Mouse (Mus musculus) hindbrain, embryonic 14.5 days (tissue): ENCODE results near the gene Nop53. TPM values are rescaled to one million over a fixed set of nuclear protein-coding genes. Genes with fewer than 3 reads are reported as not detected.

Experiments used
- ATAC-seq: fragments of 200-750 bp; cut with Nextera tagmentation; 2 replicates; pipeline ENCODE4 v1.8.0; 2017; ENCODE audit warnings: moderate number of reproducible peaks, mild to moderate bottlenecking, moderate TSS enrichment, moderate library complexity; ENCODE audit not compliant: low FRiP score
- DNase-seq: peaks from one replicate; pipeline ENCODE4 v3.0.0-alpha.2; 2015; ENCODE audit warnings: low spot score
- H3K27ac ChIP-seq: fragments of 300-500 bp; sonication (generic); 2 replicates; pipeline ENCODE4 v1.5.1; 2014; ENCODE audit warnings: mild to moderate bottlenecking, moderate library complexity
- H3K27me3 ChIP-seq: fragments of 300-500 bp; sonication (generic); 2 replicates; pipeline ENCODE4 v1.6.1; 2014; ENCODE audit warnings: mild to moderate bottlenecking, low read length, mixed read lengths; ENCODE audit not compliant: control insufficient read depth, insufficient read depth
- H3K36me3 ChIP-seq: fragments of 300-500 bp; sonication (generic); replicated peaks from 2 replicates; pipeline ENCODE4 v1.6.1; 2014; ENCODE audit not compliant: control insufficient read depth, insufficient read depth
- H3K4me1 ChIP-seq: fragments of 300-500 bp; sonication (generic); replicated peaks from 2 replicates; pipeline ENCODE4 v1.6.1; 2014; ENCODE audit warnings: antibody characterized with exemption, low read length, mixed read lengths; ENCODE audit not compliant: control insufficient read depth, insufficient read depth
- H3K4me2 ChIP-seq: fragments of 300-500 bp; sonication (generic); replicated peaks from 2 replicates; pipeline ENCODE4 v1.6.1; 2014; ENCODE audit warnings: mild to moderate bottlenecking, moderate library complexity
- H3K4me3 ChIP-seq: fragments of 300-500 bp; sonication (generic); replicated peaks from 2 replicates; pipeline ENCODE4 v1.5.1; 2014; ENCODE audit warnings: mild to moderate bottlenecking, low read length
- H3K9ac ChIP-seq: fragments of 300-500 bp; sonication (generic); 2 replicates; pipeline ENCODE4 v1.6.1; 2014
- H3K9me3 ChIP-seq: fragments of 300-500 bp; sonication (generic); 2 replicates; pipeline ENCODE4 v1.6.1; 2016; ENCODE audit warnings: low read length; ENCODE audit not compliant: control insufficient read depth
- WGBS: fragments of 180-500 bp; shearing (Covaris S2); extraction: QIAGEN DNeasy Blood & Tissue Kit; methylation state at CpG from one replicate; pipeline ENCODE4 v1.1.7; 2014; 5-methylcytosine and 5-hydroxymethylcytosine counted together
- polyA plus RNA-seq: library from polyadenylated mRNA; unstranded; fragments of >200 nt; fragmentation: Nextera tagmentation; extraction: Ambion mirVana; gene quantifications from 2 replicates; pipeline ENCODE4 v1.2.1, GENCODE M21; 2014

Nop53 gene
- polyA plus RNA-seq, 1 experiment from 2014 or later: 114 TPM

GRCm38 (mm10) chr7:15905861-15906260 is 40.0 kb downstream of the Nop53 start:
- Histone ChIP-seq H3K4me1 (no peaks in the 10 kb centered on the region), H3K27ac (no peak overlapping the region), H3K27me3 (no peaks in the 10 kb centered on the region), H3K36me3 (no peaks in the 10 kb centered on the region), H3K4me3 (no peak overlapping the region), H3K4me2 (no peak overlapping the region), H3K9ac (no peak overlapping the region), H3K9me3 (no peaks in the 10 kb centered on the region)
- DNase-seq (no peak), ATAC-seq (no peak)
- WGBS: 76% methylated on average over 7 of the region's 7 CpGs

- H3K4me3 ChIP-seq: no peak overlapping the region
- H3K36me3 ChIP-seq: no peaks in the 10 kb centered on the region
- DNase-seq (no peak), ATAC-seq (no peak)
- no peaks in the 10 kb centered on the region for H3K27me3 ChIP-seq
- 80% methylated on average over 9 of the region's 9 CpGs for WGBS
- H3K4me1 ChIP-seq: no peaks in the 10 kb centered on the region
- no peak overlapping the region for H3K27ac ChIP-seq
- no peak overlapping the region for H3K9ac ChIP-seq
- no peaks in the 10 kb centered on the region for H3K9me3 ChIP-seq
- H3K4me2 ChIP-seq: no peak overlapping the region
Measured at GRCm38 (mm10) chr7:15901366-15902048, 44.4 kb downstream of the Nop53 start.

DNA sequence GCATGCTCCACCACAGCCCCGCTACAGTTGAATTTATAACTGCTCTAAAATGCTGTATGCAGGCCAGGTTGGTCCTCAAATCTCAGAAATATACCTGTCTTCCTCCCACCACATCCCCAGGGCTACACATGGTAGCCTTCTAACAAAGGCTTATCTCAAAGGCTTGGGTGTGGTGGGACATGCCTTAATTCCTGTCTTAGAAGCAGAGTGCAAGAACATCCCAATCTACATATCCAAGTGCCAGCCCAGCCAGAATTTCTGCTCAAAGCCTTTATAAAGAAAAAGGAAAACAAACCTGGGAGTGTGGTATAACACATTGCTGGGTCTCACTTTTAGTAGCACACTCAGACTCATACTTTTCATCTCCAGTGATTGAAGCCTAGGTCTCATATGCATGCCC is 51.6 kb downstream of the Nop53 start:
- H3K36me3 ChIP-seq: no peaks in the 10 kb centered on the region
- no peak overlapping the region for H3K4me3 ChIP-seq
- WGBS: 83% methylated on average over 1 of the region's 1 CpGs
- H3K4me2 ChIP-seq: no peak overlapping the region
- DNase-seq (no peak), ATAC-seq (no peak)
- H3K9me3 ChIP-seq: no peaks in the 10 kb centered on the region
- no peak overlapping the region for H3K9ac ChIP-seq
- no peak overlapping the region for H3K27ac ChIP-seq
- no peaks in the 10 kb centered on the region for H3K27me3 ChIP-seq
- no peaks in the 10 kb centered on the region for H3K4me1 ChIP-seq

Other genes starting within 250 kb of the Nop53 start
- gene Obox5, start 195.9 kb downstream of the Nop53 start, polyA plus RNA-seq: not detected in 2 replicates
- gene Obox6, start 106.4 kb downstream of the Nop53 start, polyA plus RNA-seq: not detected in 2 replicates
- gene Crx, start 66.1 kb downstream of the Nop53 start, polyA plus RNA-seq: not detected in 2 replicates
- gene Crxos, start 63.5 kb downstream of the Nop53 start, polyA plus RNA-seq: 0.41 TPM in 1 of 2 replicates, not detected in the other
- 1,554 and 1,615 TPM in 2 replicates for gene Selenow, start 23.7 kb downstream of the Nop53 start, polyA plus RNA-seq
- 5.6 and 6.6 TPM in 2 replicates for gene Ehd2, start 21.5 kb upstream of the Nop53 start, polyA plus RNA-seq
- 7.9 and 8.8 TPM in 2 replicates for gene Bicra, start 101.8 kb upstream of the Nop53 start, polyA plus RNA-seq
- 0.16 TPM in 2 replicates for gene Zfp541, start 115.7 kb upstream of the Nop53 start, polyA plus RNA-seq
- 202 and 214 TPM in 2 replicates for gene Napa, start 152.4 kb upstream of the Nop53 start, polyA plus RNA-seq
- gene Kptn, start 173.8 kb upstream of the Nop53 start, polyA plus RNA-seq: 34.8 and 37.1 TPM in 2 replicates
- gene Slc8a2, start 183.8 kb upstream of the Nop53 start, polyA plus RNA-seq: 0.95 and 1.4 TPM in 2 replicates
- gene Meis3, start 229.0 kb upstream of the Nop53 start, polyA plus RNA-seq: 98.4 and 121 TPM in 2 replicates